Mouse (Mus musculus) forebrain, embryonic 14.5 days (tissue): ENCODE measurements at regions not wholly inside any gene's neighbourhood (a gene's known extent, or its start where the extent isn't known, plus 50 kb on each side); places are given as distances from the start of the nearest gene placed in this dataset.
"Not testable (repeated sequence)": the region's sequence is repeated elsewhere in the genome, so short reads cannot be mapped to it uniquely, and the experiment has no call there.

Source experiments
- ATAC-seq: fragments of 200-750 bp; cut with Nextera tagmentation; 2 replicates; pipeline ENCODE4 v1.8.0; 2017; ENCODE audit warnings: mild to moderate bottlenecking, moderate library complexity
- DNase-seq: peaks from one replicate; pipeline ENCODE4 v3.0.0-alpha.2; 2015; ENCODE audit warnings: low spot score
- H3K27ac ChIP-seq: fragments of 300-500 bp; sonication (generic); 2 replicates; pipeline ENCODE4 v1.5.1; 2014; ENCODE audit warnings: low read depth, mild to moderate bottlenecking, control low read depth, low read length, moderate library complexity
- H3K27me3 ChIP-seq: fragments of 300-500 bp; sonication (generic); replicated peaks from 2 replicates; pipeline ENCODE4 v1.6.1; 2014; ENCODE audit warnings: low read length, control low read depth, mixed read lengths; ENCODE audit not compliant: control insufficient read depth, insufficient read depth
- H3K36me3 ChIP-seq: fragments of 300-500 bp; sonication (generic); 2 replicates; pipeline ENCODE4 v1.6.1; 2014; ENCODE audit warnings: low read length, control low read depth; ENCODE audit not compliant: control insufficient read depth, insufficient read depth
- H3K4me1 ChIP-seq: fragments of 300-500 bp; sonication (generic); 2 replicates; pipeline ENCODE4 v1.6.1; 2014; ENCODE audit warnings: antibody characterized with exemption, low read length, control low read depth; ENCODE audit not compliant: control insufficient read depth, insufficient read depth
- H3K4me2 ChIP-seq: fragments of 300-500 bp; sonication (generic); 2 replicates; pipeline ENCODE4 v1.6.1; 2014; ENCODE audit warnings: mild to moderate bottlenecking, control low read depth, low read length
- H3K4me3 ChIP-seq: fragments of 300-500 bp; sonication (generic); 2 replicates; pipeline ENCODE4 v1.5.1; 2014; ENCODE audit warnings: low read depth, low read length, control low read depth
- H3K9ac ChIP-seq: fragments of 300-500 bp; sonication (generic); 2 replicates; pipeline ENCODE4 v1.6.1; 2014; ENCODE audit warnings: mild to moderate bottlenecking, low read length, control low read depth, moderate library complexity
- H3K9me3 ChIP-seq: fragments of 300-500 bp; sonication (generic); replicated peaks from 2 replicates; pipeline ENCODE4 v1.6.1; 2016; ENCODE audit warnings: low read length, control low read depth, mixed read lengths; ENCODE audit not compliant: control insufficient read depth
- WGBS: fragments of 180-500 bp; shearing (Covaris S2); extraction: QIAGEN DNeasy Blood & Tissue Kit; methylation state at CpG from one replicate; pipeline ENCODE4 v1.1.7; 2014; 5-methylcytosine and 5-hydroxymethylcytosine counted together

DNA sequence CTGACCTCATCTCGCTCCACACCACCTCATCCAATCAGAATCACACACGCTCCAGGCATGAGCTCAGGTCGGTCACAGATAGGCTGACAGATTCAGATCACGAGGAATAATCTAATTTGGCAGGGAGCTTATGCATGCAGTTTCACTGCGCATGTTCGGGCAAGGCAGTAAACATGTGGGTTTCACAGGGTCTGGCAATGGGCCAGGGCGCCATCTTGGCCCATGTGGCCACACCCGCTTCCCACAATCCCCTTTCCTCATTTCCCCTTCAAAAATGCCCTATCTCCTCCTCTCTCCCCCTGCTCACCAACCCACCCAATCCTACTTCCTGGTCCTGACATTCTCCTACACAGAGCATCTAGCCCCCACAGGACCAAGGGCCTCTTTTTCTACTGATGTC, 127.2 kb upstream of the Tdrd3 start:
- not testable (repeated sequence) for H3K27me3 ChIP-seq, ATAC-seq, H3K36me3 ChIP-seq, H3K27ac ChIP-seq, DNase-seq, H3K9ac ChIP-seq, H3K4me1 ChIP-seq, H3K4me2 ChIP-seq, H3K9me3 ChIP-seq, H3K4me3 ChIP-seq
- 94% methylated on average over 8 of the region's 8 CpGs for WGBS

DNA sequence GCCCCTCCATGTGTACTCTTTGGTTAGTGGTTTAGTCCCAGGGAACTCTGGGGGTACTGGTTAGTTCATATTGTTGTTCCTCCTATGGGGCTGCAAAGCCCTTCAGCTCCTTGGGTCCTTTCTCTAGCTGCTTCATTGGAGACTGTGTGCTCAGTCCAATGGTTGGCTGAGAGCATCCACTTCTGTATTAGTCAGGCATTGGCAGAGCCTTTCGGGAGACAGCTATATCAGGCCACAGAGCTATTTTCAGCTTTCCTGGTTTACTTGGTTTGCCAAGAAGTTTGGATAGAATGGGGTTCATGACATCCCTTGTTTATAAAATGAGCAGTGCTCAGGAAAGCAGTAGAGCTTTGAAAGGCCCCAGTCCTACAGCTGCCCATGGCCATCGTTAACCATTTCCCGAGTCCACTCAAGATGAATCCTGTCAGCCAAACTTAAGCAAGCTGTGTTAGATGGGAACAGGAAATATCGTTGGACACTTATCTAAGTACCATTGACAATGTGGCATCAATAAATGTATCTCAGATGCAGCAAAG, 126.7 kb upstream of the Tdrd3 start:
- Histone ChIP-seq H3K36me3 (no peaks in the 10 kb centered on the region), H3K4me2 (no peak overlapping the region), H3K27ac (no peak overlapping the region), H3K27me3 (no peaks in the 10 kb centered on the region), H3K4me3 (no peak overlapping the region), H3K9me3 (no peaks in the 10 kb centered on the region), H3K9ac (no peak overlapping the region), H3K4me1 (no peaks in the 10 kb centered on the region)
- no peak for ATAC-seq
- DNase-seq, result no peak
- 91% methylated on average over 4 of the region's 4 CpGs for WGBS

DNA sequence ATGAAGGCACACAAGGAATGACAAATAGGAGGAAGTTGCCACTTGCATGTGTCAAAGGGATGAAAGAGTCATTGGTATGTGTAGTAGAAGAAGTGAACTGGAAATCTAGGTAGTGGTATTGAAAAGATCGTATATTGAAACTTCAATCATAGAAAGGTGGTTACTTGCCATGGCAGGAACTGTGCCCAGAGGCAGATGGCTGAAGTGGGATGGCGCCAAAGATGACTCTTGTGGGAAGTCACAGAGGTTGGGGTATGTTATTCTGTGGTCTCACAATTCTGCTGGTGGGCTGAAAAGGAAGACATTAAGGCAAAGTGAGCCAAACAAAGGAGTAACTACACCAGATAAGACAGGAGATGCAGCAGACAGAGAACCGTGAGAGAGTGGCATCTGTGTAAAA, 121.2 kb upstream of the Tdrd3 start:
- H3K36me3 ChIP-seq, result no peaks in the 10 kb centered on the region

DNA sequence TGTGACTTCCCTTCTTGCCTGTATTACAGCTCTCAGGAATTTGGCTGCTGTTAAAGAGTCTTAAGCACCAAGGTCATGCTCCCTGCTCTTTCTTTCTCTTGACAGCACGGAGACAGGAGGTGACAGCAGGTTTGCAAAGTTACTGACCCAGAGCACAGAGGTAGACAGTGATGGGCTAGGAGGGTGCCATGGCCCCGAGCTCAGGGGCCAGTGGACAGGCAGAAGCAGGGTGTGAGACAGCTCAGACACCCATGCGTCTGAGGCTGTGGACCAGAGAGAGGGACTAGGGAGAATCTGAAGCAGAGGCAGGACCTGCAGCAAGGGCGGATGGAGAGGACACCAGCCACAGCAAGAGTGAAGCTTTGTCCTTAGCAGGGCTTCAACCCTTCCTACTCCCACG, 119.3 kb upstream of the Tdrd3 start:
- Histone ChIP-seq H3K27ac (no peak overlapping the region), H3K4me2 (no peak overlapping the region), H3K9ac (no peak overlapping the region), H3K36me3 (no peaks in the 10 kb centered on the region), H3K4me3 (no peak overlapping the region), H3K4me1 (no peaks in the 10 kb centered on the region), H3K9me3 (no peaks in the 10 kb centered on the region), H3K27me3 (no peaks in the 10 kb centered on the region)
- 67% methylated on average over 5 of the region's 5 CpGs for WGBS
- no peak for DNase-seq
- ATAC-seq, result no peak

More for the DNA sequence above, 121.2 kb upstream of the Tdrd3 start:
- Histone ChIP-seq H3K27me3 (no peaks in the 10 kb centered on the region), H3K9ac (no peak overlapping the region), H3K4me2 (no peak overlapping the region), H3K9me3 (no peaks in the 10 kb centered on the region), H3K4me3 (no peak overlapping the region), H3K4me1 (no peaks in the 10 kb centered on the region), H3K27ac (no peak overlapping the region)
- DNase-seq, result no peak
- ATAC-seq, result no peak
- WGBS, result 88% methylated on average over 3 of the region's 3 CpGs

DNA sequence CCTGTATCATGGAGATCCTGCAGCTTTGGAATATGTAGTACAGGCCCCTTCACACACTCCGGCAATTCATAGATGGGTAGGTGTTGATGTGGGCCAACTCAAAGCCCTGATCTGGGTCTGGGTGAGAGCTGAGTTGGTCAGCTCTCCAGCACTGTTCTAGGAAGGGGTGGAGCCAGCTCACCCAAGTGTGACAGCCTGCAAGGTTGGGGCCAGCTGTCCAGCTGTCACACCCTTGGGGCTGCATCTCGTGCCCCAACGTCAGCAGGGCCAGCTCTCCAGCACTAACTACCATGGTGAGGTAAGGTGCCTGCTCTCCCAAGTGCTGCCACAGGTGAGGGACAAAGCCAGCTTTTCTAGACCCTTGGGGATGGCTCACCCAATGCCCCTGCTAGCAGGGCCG, 115.6 kb upstream of the Tdrd3 start:
- Histone ChIP-seq H3K9ac (no peak overlapping the region), H3K27me3 (no peaks in the 10 kb centered on the region), H3K4me3 (no peak overlapping the region), H3K4me2 (no peak overlapping the region), H3K9me3 (no peaks in the 10 kb centered on the region), H3K4me1 (no peaks in the 10 kb centered on the region), H3K36me3 (no peaks in the 10 kb centered on the region), H3K27ac (no peak overlapping the region)
- no peak for ATAC-seq
- no peak for DNase-seq
- WGBS, result 82% methylated on average over 4 of the region's 4 CpGs

DNA sequence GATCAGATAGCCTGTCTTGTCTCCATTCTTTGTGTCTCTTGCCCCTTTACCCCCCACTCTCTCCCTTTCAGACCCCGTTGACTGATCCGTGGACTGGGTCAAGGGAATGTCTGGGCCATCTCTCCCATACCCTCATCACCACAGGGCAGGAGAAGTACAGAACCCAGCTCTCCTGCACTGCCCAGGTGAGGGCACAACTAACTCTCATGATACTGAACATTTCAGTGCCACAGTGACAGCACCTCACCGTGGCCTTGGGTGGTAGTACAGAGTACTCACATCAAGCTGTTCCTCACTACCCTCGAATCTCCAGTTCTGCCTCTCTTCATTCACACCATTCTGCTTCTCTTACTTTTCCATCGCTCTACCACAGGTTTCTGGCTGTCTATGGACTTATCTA, 114.9 kb upstream of the Tdrd3 start:
- no peak for ATAC-seq
- H3K27ac ChIP-seq, result no peak overlapping the region
- no peak overlapping the region for H3K9ac ChIP-seq
- H3K4me2 ChIP-seq, result no peak overlapping the region
- no peak overlapping the region for H3K4me3 ChIP-seq
- no peaks in the 10 kb centered on the region for H3K27me3 ChIP-seq
- WGBS, result 91% methylated on average over 5 of the region's 5 CpGs
- no peak for DNase-seq
- H3K4me1 ChIP-seq, result no peaks in the 10 kb centered on the region
- H3K36me3 ChIP-seq, result no peaks in the 10 kb centered on the region
- H3K9me3 ChIP-seq, result no peaks in the 10 kb centered on the region

DNA sequence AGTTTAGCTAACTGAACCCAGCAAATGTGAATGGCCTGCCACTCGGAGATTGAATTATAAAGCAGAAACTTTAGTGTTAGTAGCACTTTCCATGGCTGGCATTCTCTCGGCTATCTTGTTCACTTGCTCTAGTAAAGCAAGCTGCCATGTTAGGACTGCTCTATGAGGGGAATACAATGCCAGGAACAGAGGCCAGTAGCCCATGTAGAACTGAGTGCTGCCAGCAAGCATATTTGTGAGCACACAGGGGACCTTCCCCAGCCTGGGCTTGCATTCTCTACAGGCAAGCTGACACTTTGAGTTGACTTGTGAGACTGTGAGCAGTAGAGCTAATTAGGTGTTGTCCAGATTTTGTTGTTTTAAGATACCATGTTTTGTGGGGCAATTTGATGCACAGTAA, 111.0 kb upstream of the Tdrd3 start:
- WGBS, result 91% methylated on average over 2 of the region's 2 CpGs

DNA sequence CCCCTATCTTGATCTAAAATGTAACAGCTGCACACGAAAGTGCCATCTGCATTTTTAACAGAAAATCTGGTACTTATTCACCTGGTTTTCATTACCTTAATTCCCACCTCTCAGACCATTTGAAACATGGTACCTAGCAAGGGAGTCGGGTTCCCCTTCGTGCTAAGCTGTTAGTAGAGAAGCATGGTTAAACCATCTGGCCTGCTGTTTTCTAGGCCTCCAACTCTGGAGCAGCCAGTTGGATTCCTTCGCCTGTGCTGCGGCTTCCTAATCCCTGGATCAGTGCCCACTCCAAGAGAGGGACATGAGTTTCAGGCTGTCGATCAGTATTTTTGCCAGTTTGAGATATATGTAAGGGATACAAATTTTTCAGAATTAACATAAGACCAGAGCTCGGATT, 110.4 kb upstream of the Tdrd3 start:
- no peak for ATAC-seq
- H3K4me3 ChIP-seq, result no peak overlapping the region
- 70% methylated on average over 7 of the region's 7 CpGs for WGBS
- no peak for DNase-seq
- no peak overlapping the region for H3K9ac ChIP-seq
- no peaks in the 10 kb centered on the region for H3K36me3 ChIP-seq
- no peak overlapping the region for H3K4me2 ChIP-seq
- no peaks in the 10 kb centered on the region for H3K4me1 ChIP-seq
- H3K27ac ChIP-seq, result no peak overlapping the region
- H3K9me3 ChIP-seq, result no peaks in the 10 kb centered on the region
- H3K27me3 ChIP-seq, result no peaks in the 10 kb centered on the region

More for the DNA sequence above, 111.0 kb upstream of the Tdrd3 start:
- Histone ChIP-seq H3K27me3 (no peaks in the 10 kb centered on the region), H3K9me3 (no peaks in the 10 kb centered on the region), H3K4me1 (no peaks in the 10 kb centered on the region), H3K9ac (no peak overlapping the region), H3K4me3 (no peak overlapping the region), H3K36me3 (no peaks in the 10 kb centered on the region), H3K27ac (no peak overlapping the region), H3K4me2 (no peak overlapping the region)
- DNase-seq (no peak), ATAC-seq (no peak)

DNA sequence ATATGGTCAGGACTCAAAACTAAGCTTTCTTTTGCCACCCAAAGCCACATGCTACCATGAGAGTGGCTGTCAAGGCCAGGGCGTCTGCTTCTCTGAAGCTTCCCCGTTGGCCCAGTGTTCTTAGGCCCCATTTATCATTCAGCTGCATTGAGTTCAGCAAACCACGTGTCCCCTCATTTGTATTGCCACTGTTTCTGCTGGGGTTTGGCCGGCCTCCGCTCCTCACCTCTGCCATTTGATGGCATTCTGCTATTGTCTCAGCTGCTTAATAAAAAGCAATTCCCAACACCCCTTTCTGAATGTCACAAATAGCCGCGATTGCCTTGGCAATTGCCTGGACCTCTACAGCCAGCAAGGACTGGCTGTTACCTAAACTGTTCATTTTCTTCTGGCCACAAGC, 108.4 kb upstream of the Tdrd3 start:
- 43% methylated on average over 7 of the region's 7 CpGs for WGBS
- Histone ChIP-seq H3K36me3 (no peaks in the 10 kb centered on the region), H3K4me2 (no peak overlapping the region), H3K27me3 (no peaks in the 10 kb centered on the region), H3K27ac (no peak overlapping the region), H3K9ac (no peak overlapping the region), H3K9me3 (no peaks in the 10 kb centered on the region), H3K4me1 (no peaks in the 10 kb centered on the region), H3K4me3 (no peak overlapping the region)
- ATAC-seq (peak; percentile 55; the same call in 1 of the 2 replicates), DNase-seq (peak; percentile 42)
